Mouse (Mus musculus) G1E (cell line): ENCODE results near the gene Kbtbd12. TPM values are rescaled to one million over a fixed set of nuclear protein-coding genes. Genes with fewer than 3 reads are reported as not detected.

Experiments used
- ATAC-seq: 2 replicates; pipeline ENCODE4 v1.8.0; 2016; ENCODE audit warnings: mild to moderate bottlenecking; ENCODE audit not compliant: insufficient number of reproducible peaks, poor library complexity, low FRiP score, severe bottlenecking; ENCODE audit errors: extremely low read depth
- DNase-seq: peaks from one replicate; pipeline ENCODE4 v3.0.0; 2012; ENCODE audit warnings: low spot score
- H3K27me3 ChIP-seq: 2 replicates; pipeline ENCODE4 v1.6.1; 2012; ENCODE audit warnings: mild to moderate bottlenecking, low read length, inconsistent platforms; ENCODE audit not compliant: insufficient read depth
- H3K36me3 ChIP-seq: replicated peaks from 2 replicates; pipeline ENCODE3; 2012; ENCODE audit warnings: mild to moderate bottlenecking, inconsistent platforms
- H3K4me1 ChIP-seq: 2 replicates; pipeline ENCODE4 v1.6.1; 2012; ENCODE audit warnings: low read depth, low read length, inconsistent platforms, mixed read lengths; ENCODE audit not compliant: insufficient read depth
- H3K4me3 ChIP-seq: 2 replicates; pipeline ENCODE4 v1.5.1; 2012; ENCODE audit warnings: low read depth, mild to moderate bottlenecking, inconsistent platforms, low read length, moderate library complexity, mixed read lengths
- H3K9me3 ChIP-seq: replicated peaks from 2 replicates; pipeline ENCODE4 v1.6.1; 2012; ENCODE audit warnings: inconsistent platforms
- CTCF ChIP-seq: IDR thresholded peaks from 2 replicates; pipeline ENCODE4 v1.5.1; 2012; ENCODE audit warnings: low read depth, low read length, inconsistent platforms, mixed read lengths
- GATA1 ChIP-seq: IDR thresholded peaks from 2 replicates; pipeline ENCODE4 v1.6.1; 2012; ENCODE audit warnings: borderline replicate concordance, low read length, inconsistent platforms, mixed read lengths
- GATA2 ChIP-seq: IDR thresholded peaks from 2 replicates; pipeline ENCODE4 v1.6.1; 2012; ENCODE audit warnings: low read depth, low read length, inconsistent platforms, borderline replicate concordance
- POLR2AphosphoS5 ChIP-seq: IDR thresholded peaks from 2 replicates; pipeline ENCODE4 v1.6.1; 2012; ENCODE audit warnings: low read depth, low read length, inconsistent platforms; ENCODE audit not compliant: insufficient replicate concordance
- TAL1 ChIP-seq: conservative IDR thresholded peaks from 2 replicates; pipeline ENCODE4 v1.6.1; 2012; ENCODE audit warnings: low read depth, low read length, inconsistent platforms, mixed read lengths
- polyA plus RNA-seq: library from polyadenylated mRNA; stranded (reverse); fragments of >175 nt; gene quantifications from 2 replicates; pipeline ENCODE4 v1.2.3, GENCODE M21; 2012
- total RNA-seq, 2 experiments: library from RNA; stranded (forward) in 1 of 2; stranded (reverse) in 1 of 2; fragments of 200-1000 nt in 1 of 2; fragments of >200 nt in 1 of 2; fragmentation: Nextera tagmentation in 1 of 2; gene quantifications; 2 replicates each; pipeline ENCODE4 v1.2.3; 2014 to 2017

Gene Kbtbd12
- total and polyA plus RNA-seq, 3 experiments = 0.27 TPM; not detected in 2

- DNase-seq (no peak), ATAC-seq (no peak)
- TF ChIP-seq POLR2AphosphoS5 (no peak), GATA1 (no peak), GATA2 (no peak), CTCF (no peak), TAL1 (no peak)
- Histone ChIP-seq H3K9me3 (peaks cover 7% of the 10 kb centered on the region), H3K4me3 (no peak overlapping the region), H3K27me3 (peaks cover 2% of the 10 kb centered on the region; the same call in 1 of the 2 replicates), H3K4me1 (peaks cover 50% of the 10 kb centered on the region), H3K36me3 (no peaks in the 10 kb centered on the region)
These were observed 7.9 kb downstream of the Kbtbd12 start for GRCm38 (mm10) chr6:88629821-88630220.

GRCm38 (mm10) chr6:88627317-88627811 lies 10.4 kb downstream of the Kbtbd12 start:
- Histone ChIP-seq H3K4me3 (no peak overlapping the region), H3K36me3 (no peaks in the 10 kb centered on the region), H3K9me3 (peaks cover 6% of the 10 kb centered on the region), H3K27me3 (peaks cover 2% of the 10 kb centered on the region; the same call in 1 of the 2 replicates), H3K4me1 (peaks cover 28% of the 10 kb centered on the region)
- TF ChIP-seq POLR2AphosphoS5 (no peak), TAL1 (no peak), CTCF (no peak), GATA1 (no peak), GATA2 (no peak)
- no peak for DNase-seq
- ATAC-seq = no peak

GRCm38 (mm10) chr6:88626912-88627311 lies 10.8 kb downstream of the Kbtbd12 start:
- Histone ChIP-seq H3K4me1 (peaks cover 24% of the 10 kb centered on the region), H3K27me3 (peaks cover 2% of the 10 kb centered on the region; the same call in 1 of the 2 replicates), H3K4me3 (no peak overlapping the region), H3K36me3 (no peaks in the 10 kb centered on the region), H3K9me3 (peaks cover 6% of the 10 kb centered on the region)
- DNase-seq (no peak), ATAC-seq (no peak)
- TF ChIP-seq GATA2 = no peak
- no peak for TF ChIP-seq TAL1
- TF ChIP-seq CTCF = no peak
- no peak for TF ChIP-seq GATA1
- TF ChIP-seq POLR2AphosphoS5 = no peak

- Histone ChIP-seq H3K36me3 (no peaks in the 10 kb centered on the region), H3K9me3 (peaks cover 6% of the 10 kb centered on the region), H3K27me3 (peaks cover 4% of the 10 kb centered on the region; the same call in 1 of the 2 replicates), H3K4me3 (no peak overlapping the region), H3K4me1 (peaks cover 20% of the 10 kb centered on the region)
- TF ChIP-seq POLR2AphosphoS5 (no peak), TAL1 (no peak), GATA1 (no peak), CTCF (no peak), GATA2 (no peak)
- DNase-seq = no peak
- ATAC-seq = no peak
These were observed 11.3 kb downstream of the Kbtbd12 start for GRCm38 (mm10) chr6:88626462-88626861.

GRCm38 (mm10) chr6:88621816-88622481 lies 15.8 kb downstream of the Kbtbd12 start:
- H3K4me3 ChIP-seq = no peak overlapping the region
- peaks cover 19% of the 10 kb centered on the region; the same call in 1 of the 2 replicates for H3K27me3 ChIP-seq
- DNase-seq (no peak), ATAC-seq (no peak)
- no peaks in the 10 kb centered on the region for H3K36me3 ChIP-seq
- no peaks in the 10 kb centered on the region for H3K9me3 ChIP-seq
- TF ChIP-seq TAL1 = no peak
- TF ChIP-seq GATA1 = no peak
- TF ChIP-seq CTCF = no peak
- TF ChIP-seq POLR2AphosphoS5 = no peak
- TF ChIP-seq GATA2 = no peak
- peaks cover 3% of the 10 kb centered on the region for H3K4me1 ChIP-seq

GRCm38 (mm10) chr6:88619542-88619941 lies 18.2 kb downstream of the Kbtbd12 start:
- H3K4me3 ChIP-seq = no peak overlapping the region
- DNase-seq (no peak), ATAC-seq (no peak)
- no peaks in the 10 kb centered on the region for H3K4me1 ChIP-seq
- no peaks in the 10 kb centered on the region for H3K36me3 ChIP-seq
- no peak for TF ChIP-seq CTCF
- TF ChIP-seq GATA2 = no peak
- TF ChIP-seq POLR2AphosphoS5 = no peak
- TF ChIP-seq TAL1 = no peak
- no peak for TF ChIP-seq GATA1
- H3K27me3 ChIP-seq = peaks cover 24% of the 10 kb centered on the region; the same call in 1 of the 2 replicates
- H3K9me3 ChIP-seq = no peaks in the 10 kb centered on the region
